In genomic region chr17:26676252-26676615, GRCm38 (mm10) we compare ENCODE assay signal across 1 mouse cellular context.
A peak's percentile ranks its signal among the peaks of the same experiment; 100 is the strongest.
TF ChIP-seq lines count a peak whose summit lies in the region.

No protein-coding gene starts in this region.

TF ChIP-seq in CH12.LX, 34 proteins besides CTCF, POLR2A, EP300 and RAD21 (continued from another document):
- peak; percentile 75 for TF ChIP-seq ZMIZ1 (IDR thresholded peaks at IDR 0.05; ENCODE audit: low read depth, low read length)
TF ChIP-seq in CH12.LX: peak in this region for 17.
